Mouse (Mus musculus) layer of hippocampus, postnatal 10 days (tissue): ENCODE data around the gene Gpr137. TPM values are rescaled to one million over a fixed set of nuclear protein-coding genes. Genes with fewer than 3 reads are reported as not detected.

Source experiments
- DNase-seq, 2 experiments: peaks; one replicate each; pipeline ENCODE4 v3.0.0; 2021; ENCODE audit warnings: low spot score in 2 of 2
- total RNA-seq, 2 experiments: library from RNA; stranded (reverse); gene quantifications; 2 replicates each; pipeline ENCODE4 v1.2.3; 2021

The Gpr137 gene
- total RNA-seq, 2 experiments from 2014 or later, result 73.7 to 74.1 TPM

- DNase-seq, result no peak
Observed at GRCm38 (mm10) chr19:6943709-6944108, 1.4 kb upstream of the Gpr137 start.

GRCm38 (mm10) chr19:6942764-6943163, 484 bp upstream of the Gpr137 start:
- no peak for DNase-seq

GRCm38 (mm10) chr19:6941372-6942248, 670 bp downstream of the Gpr137 start, which contains the start of gene Bad:
Gene Bad (plus strand): TSS chr19:6941861.
- DNase-seq, result peak; percentile 97 to 98

- DNase-seq, result no peak
Observed at GRCm38 (mm10) chr19:6940396-6941351, 1.6 kb downstream of the Gpr137 start.

GRCm38 (mm10) chr19:6939106-6940002, 2.9 kb downstream of the Gpr137 start:
- DNase-seq, result no peak

- DNase-seq, result no peak
Observed at GRCm38 (mm10) chr19:6937541-6938465, 4.5 kb downstream of the Gpr137 start.

GRCm38 (mm10) chr19:6936299-6936698, 6.0 kb downstream of the Gpr137 start:
- DNase-seq, result no peak

GRCm38 (mm10) chr19:6934195-6934977, 7.9 kb downstream of the Gpr137 start, which contains the start of gene Kcnk4:
Gene Kcnk4 (minus strand): TSS chr19:6934515.
- DNase-seq, result no peak

- DNase-seq, result no peak
Observed at GRCm38 (mm10) chr19:6933436-6934194, 8.7 kb downstream of the Gpr137 start.

- no peak for DNase-seq
Observed at GRCm38 (mm10) chr19:6933102-6933435, 9.2 kb downstream of the Gpr137 start.

GRCm38 (mm10) chr19:6932018-6932417, 10.3 kb downstream of the Gpr137 start:
- DNase-seq, result no peak

- no peak for DNase-seq
Observed at GRCm38 (mm10) chr19:6931002-6931401, 11.3 kb downstream of the Gpr137 start.

- no peak for DNase-seq
Observed at GRCm38 (mm10) chr19:6928080-6928479, 14.2 kb downstream of the Gpr137 start.

GRCm38 (mm10) chr19:6926559-6927255, 15.6 kb downstream of the Gpr137 start:
- no peak for DNase-seq

GRCm38 (mm10) chr19:6925611-6926329, 16.5 kb downstream of the Gpr137 start:
- DNase-seq, result no peak

- DNase-seq, result no peak
Observed at GRCm38 (mm10) chr19:6925307-6925573, 17.0 kb downstream of the Gpr137 start, which contains the start of gene Catsperz. Gene Catsperz (minus strand): TSS chr19:6925380.
